Mouse (Mus musculus): ENCODE measurements around the gene Sulf2. TPM values are rescaled to one million over a fixed set of nuclear protein-coding genes. Genes with fewer than 3 reads are reported as not detected.

Sulf2 gene
- polyA plus RNA-seq, 1 experiment = 40.0 TPM

DNA sequence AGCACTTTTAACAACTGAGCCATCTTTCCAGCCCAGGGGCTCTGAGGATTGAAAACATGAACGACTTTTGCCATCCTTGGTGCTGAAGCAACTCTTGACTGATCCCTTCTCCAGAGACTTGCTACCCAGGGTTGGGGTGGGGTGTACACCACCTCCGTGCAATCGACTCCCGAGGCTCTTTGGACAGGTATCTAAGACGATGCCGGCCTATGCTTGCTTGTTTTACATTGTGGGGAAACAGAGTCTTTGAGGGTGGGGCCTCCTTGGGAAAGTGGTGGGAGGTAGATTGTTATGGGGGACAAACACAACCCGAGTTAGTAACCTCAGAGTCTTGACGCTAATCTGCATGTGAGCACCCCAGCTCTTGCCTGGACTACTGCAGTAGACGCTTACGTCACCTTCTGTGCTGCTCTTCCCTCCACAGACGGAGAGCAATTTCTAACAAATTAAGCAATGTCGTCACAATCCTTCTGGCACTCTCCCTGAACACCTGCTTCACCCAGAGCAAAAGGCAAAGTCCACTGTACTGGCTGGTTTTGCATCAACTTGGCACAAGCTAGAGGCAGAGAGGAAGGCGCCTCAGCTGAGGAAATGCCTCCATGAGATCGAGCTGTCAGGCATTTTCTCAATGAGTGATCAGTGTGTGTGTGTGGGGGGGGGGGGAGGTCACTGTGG is 33.6 kb downstream of the Sulf2 start:
- 62% methylated on average over 14 of the region's 14 CpGs for WGBS
- Histone ChIP-seq H3K27me3 (ENCODE audit: control insufficient read depth, insufficient read depth, low read length) (no peaks in the 10 kb centered on the region), H3K27ac (ENCODE audit: insufficient read depth, low read length) (no peak overlapping the region), H3K4me3 (replicated peaks; ENCODE audit: insufficient read depth, low read depth, low read length) (no peak overlapping the region), H3K4me1 (ENCODE audit: control insufficient read depth, insufficient read depth, low read length) (no peaks in the 10 kb centered on the region)
- TF ChIP-seq POLR2A (IDR thresholded peaks at IDR 0.05; ENCODE audit: borderline replicate concordance, insufficient read depth, low read length) (no peak), CTCF (IDR thresholded peaks at IDR 0.05; ENCODE audit: borderline replicate concordance, insufficient read depth, low read depth, low read length) (no peak)
- DNase-seq = no peak

DNA sequence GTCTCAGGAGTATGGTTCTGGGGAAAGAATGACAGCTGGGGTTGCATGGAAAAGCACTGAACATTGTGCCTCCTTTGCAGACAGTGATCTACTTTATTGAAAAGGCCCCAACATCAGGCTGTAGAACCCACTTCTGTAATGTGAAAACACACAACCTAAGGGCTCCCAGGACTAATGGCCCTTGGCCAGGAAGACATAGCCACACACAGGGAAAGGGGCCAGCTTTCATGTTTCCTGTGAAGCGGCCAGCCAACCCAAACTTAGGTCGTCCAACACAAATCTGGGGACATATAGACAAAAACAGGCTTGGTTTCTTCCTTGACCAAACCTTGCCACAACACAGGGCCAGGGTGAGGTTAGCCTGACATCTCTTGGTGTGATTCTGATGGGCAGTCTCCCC is 35.5 kb downstream of the Sulf2 start:
- no peaks in the 10 kb centered on the region for H3K4me1 ChIP-seq (ENCODE audit: control insufficient read depth, insufficient read depth, low read length)
- TF ChIP-seq POLR2A (IDR thresholded peaks at IDR 0.05; ENCODE audit: borderline replicate concordance, insufficient read depth, low read length) (no peak), CTCF (IDR thresholded peaks at IDR 0.05; ENCODE audit: borderline replicate concordance, insufficient read depth, low read depth, low read length) (no peak)
- DNase-seq = no peak
- WGBS = 44% methylated on average over 2 of the region's 2 CpGs
- H3K27ac ChIP-seq (ENCODE audit: insufficient read depth, low read length) = no peak overlapping the region
- no peak overlapping the region for H3K4me3 ChIP-seq (replicated peaks; ENCODE audit: insufficient read depth, low read depth, low read length)
- H3K27me3 ChIP-seq (ENCODE audit: control insufficient read depth, insufficient read depth, low read length) = no peaks in the 10 kb centered on the region

DNA sequence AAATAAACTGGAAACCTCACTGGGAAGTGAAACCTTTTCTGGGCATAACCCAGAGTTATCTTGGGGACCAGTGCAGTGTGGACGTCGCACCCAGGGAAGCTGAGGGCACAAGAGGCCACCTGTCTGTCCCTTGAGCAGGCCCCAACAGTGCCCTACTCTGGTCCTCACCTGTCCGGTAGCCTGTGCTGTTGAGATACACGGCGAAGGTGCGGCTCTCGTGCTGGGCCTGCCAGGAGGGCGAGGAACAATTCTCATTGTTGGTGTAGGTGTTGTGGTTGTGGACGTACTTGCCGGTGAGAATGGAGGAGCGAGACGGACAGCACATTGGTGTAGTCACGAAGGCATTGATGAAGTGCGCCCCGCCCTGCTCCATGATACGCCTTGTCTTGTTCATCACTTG is 38.8 kb downstream of the Sulf2 start:
- WGBS = 97% methylated on average over 16 of the region's 16 CpGs
- no peak for DNase-seq
- Histone ChIP-seq H3K4me3 (replicated peaks; ENCODE audit: insufficient read depth, low read depth, low read length) (no peak overlapping the region), H3K27me3 (ENCODE audit: control insufficient read depth, insufficient read depth, low read length) (no peaks in the 10 kb centered on the region), H3K4me1 (ENCODE audit: control insufficient read depth, insufficient read depth, low read length) (peaks cover 2% of the 10 kb centered on the region; the same call in 1 of the 2 replicates), H3K27ac (ENCODE audit: insufficient read depth, low read length) (no peak overlapping the region)
- TF ChIP-seq CTCF (IDR thresholded peaks at IDR 0.05; ENCODE audit: borderline replicate concordance, insufficient read depth, low read depth, low read length) = no peak

DNA sequence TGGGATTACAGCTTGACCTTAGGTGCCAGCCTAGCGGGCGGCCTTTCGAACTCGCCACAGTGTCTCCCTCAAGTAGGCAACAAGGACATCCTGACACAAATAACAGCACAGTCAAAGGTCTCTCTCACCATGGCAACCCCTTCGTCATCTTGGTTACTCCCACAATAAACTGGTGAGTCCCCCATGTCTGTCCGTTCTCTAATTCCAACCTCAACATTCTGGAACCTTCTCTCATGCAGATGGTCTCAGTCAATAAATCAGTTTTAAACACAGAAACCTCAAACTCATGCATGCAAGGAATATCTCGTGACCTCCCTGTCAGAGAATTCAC is 39.2 kb downstream of the Sulf2 start:
- no peaks in the 10 kb centered on the region for H3K27me3 ChIP-seq (ENCODE audit: control insufficient read depth, insufficient read depth, low read length)
- peaks cover 2% of the 10 kb centered on the region; the same call in 1 of the 2 replicates for H3K4me1 ChIP-seq (ENCODE audit: control insufficient read depth, insufficient read depth, low read length)
- DNase-seq = no peak
- TF ChIP-seq CTCF (IDR thresholded peaks at IDR 0.05; ENCODE audit: borderline replicate concordance, insufficient read depth, low read depth, low read length) = no peak
- TF ChIP-seq POLR2A (IDR thresholded peaks at IDR 0.05; ENCODE audit: borderline replicate concordance, insufficient read depth, low read length) = no peak
- 72% methylated on average over 7 of the region's 7 CpGs for WGBS
- H3K27ac ChIP-seq (ENCODE audit: insufficient read depth, low read length) = no peak overlapping the region
- no peak overlapping the region for H3K4me3 ChIP-seq (replicated peaks; ENCODE audit: insufficient read depth, low read depth, low read length)

DNA sequence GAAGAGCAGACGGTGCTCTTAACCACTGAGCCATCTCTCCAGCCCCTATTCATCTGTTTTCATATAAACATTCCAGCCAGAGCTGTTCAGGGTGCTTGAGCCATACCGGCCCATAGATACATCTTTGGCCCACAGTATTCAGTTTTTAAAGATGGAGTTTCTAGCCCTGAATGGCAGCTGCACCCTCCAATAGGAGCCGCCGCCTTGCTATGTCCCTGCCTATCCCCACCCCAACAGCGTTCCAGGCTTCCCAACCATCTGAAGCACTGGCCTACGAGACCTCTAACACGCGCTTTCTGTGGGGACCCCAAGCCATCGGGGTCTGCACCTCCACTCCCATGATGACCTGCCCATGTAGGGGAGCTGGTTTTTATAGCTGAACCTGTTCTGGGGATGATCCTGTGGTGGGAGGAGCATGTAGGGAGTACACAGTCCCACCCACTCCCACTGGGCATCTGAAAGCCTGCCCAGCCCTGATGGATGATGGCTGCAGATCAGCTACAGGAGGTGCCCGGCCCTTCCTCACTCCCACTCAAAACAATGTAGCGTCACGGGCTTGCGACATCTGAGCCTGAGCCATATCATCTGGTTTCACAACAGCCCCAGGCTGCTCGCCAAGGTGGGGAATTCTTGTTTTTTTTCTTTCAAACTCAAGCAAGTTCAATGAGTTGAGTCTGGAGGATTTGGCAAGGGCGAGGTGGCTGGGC is 39.7 kb downstream of the Sulf2 start:
- no peaks in the 10 kb centered on the region for H3K27me3 ChIP-seq (ENCODE audit: control insufficient read depth, insufficient read depth, low read length)
- no peak overlapping the region for H3K27ac ChIP-seq (ENCODE audit: insufficient read depth, low read length)
- no peak for DNase-seq
- no peak for TF ChIP-seq CTCF (IDR thresholded peaks at IDR 0.05; ENCODE audit: borderline replicate concordance, insufficient read depth, low read depth, low read length)
- TF ChIP-seq POLR2A (IDR thresholded peaks at IDR 0.05; ENCODE audit: borderline replicate concordance, insufficient read depth, low read length) = no peak
- H3K4me3 ChIP-seq (replicated peaks; ENCODE audit: insufficient read depth, low read depth, low read length) = no peak overlapping the region
- peaks cover 2% of the 10 kb centered on the region; the same call in 1 of the 2 replicates for H3K4me1 ChIP-seq (ENCODE audit: control insufficient read depth, insufficient read depth, low read length)
- 72% methylated on average over 15 of the region's 15 CpGs for WGBS

DNA sequence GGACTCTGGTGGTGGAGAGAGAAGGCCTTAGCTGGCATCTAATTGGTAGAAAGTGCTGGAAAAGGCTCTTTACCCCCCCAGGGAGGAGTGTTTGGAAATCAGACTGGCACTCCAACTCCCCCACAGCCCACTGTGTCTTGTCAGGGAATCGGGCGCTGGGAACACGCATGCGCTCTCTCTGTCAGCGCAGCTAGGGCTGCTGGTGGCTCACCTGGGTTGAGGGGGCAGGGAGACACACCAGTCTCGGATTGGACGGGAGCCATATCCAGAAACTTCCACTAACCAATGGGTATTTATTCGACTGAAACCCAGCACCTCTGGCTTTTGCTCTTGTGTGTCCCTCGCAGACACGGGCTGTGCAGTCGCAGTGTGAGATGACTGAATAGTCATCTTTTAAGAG is 42.5 kb downstream of the Sulf2 start:
- H3K27ac ChIP-seq (ENCODE audit: insufficient read depth, low read length) = no peak overlapping the region
- no peaks in the 10 kb centered on the region for H3K27me3 ChIP-seq (ENCODE audit: control insufficient read depth, insufficient read depth, low read length)
- TF ChIP-seq CTCF (IDR thresholded peaks at IDR 0.05; ENCODE audit: borderline replicate concordance, insufficient read depth, low read depth, low read length) (no peak), POLR2A (IDR thresholded peaks at IDR 0.05; ENCODE audit: borderline replicate concordance, insufficient read depth, low read length) (no peak)
- no peak overlapping the region for H3K4me3 ChIP-seq (replicated peaks; ENCODE audit: insufficient read depth, low read depth, low read length)
- peaks cover 2% of the 10 kb centered on the region; the same call in 1 of the 2 replicates for H3K4me1 ChIP-seq (ENCODE audit: control insufficient read depth, insufficient read depth, low read length)
- 94% methylated on average over 11 of the region's 11 CpGs for WGBS
- DNase-seq = no peak

DNA sequence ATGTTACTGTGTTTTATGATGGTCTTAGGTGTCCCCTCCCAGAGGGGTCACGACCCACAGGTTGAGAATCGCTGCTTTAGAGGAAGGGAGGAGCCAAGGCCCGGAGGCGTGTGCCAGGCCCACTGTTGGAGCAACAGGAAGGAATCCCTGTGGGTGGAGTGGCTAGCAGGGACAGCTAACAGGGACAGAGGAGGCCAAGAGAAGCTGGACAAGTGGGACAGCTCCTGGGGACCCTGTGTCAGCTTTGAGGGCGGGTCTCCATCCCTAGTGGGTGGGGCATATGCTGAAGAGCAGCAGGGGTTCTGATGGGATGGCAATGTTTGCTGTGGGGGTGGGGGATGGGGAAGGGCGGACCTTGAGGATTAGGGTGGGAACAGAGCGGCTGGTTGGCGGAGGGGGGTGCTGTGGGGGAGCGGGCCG is 43.6 kb downstream of the Sulf2 start:
- Histone ChIP-seq H3K4me3 (replicated peaks; ENCODE audit: insufficient read depth, low read depth, low read length) (no peak overlapping the region), H3K27me3 (ENCODE audit: control insufficient read depth, insufficient read depth, low read length) (no peaks in the 10 kb centered on the region), H3K27ac (ENCODE audit: insufficient read depth, low read length) (no peak overlapping the region), H3K4me1 (ENCODE audit: control insufficient read depth, insufficient read depth, low read length) (peaks cover 2% of the 10 kb centered on the region; the same call in 1 of the 2 replicates)
- DNase-seq = no peak
- TF ChIP-seq POLR2A (IDR thresholded peaks at IDR 0.05; ENCODE audit: borderline replicate concordance, insufficient read depth, low read length) = no peak
- TF ChIP-seq CTCF (IDR thresholded peaks at IDR 0.05; ENCODE audit: borderline replicate concordance, insufficient read depth, low read depth, low read length) = no peak
- 74% methylated on average over 10 of the region's 10 CpGs for whole genome bisulfite sequencing

DNA sequence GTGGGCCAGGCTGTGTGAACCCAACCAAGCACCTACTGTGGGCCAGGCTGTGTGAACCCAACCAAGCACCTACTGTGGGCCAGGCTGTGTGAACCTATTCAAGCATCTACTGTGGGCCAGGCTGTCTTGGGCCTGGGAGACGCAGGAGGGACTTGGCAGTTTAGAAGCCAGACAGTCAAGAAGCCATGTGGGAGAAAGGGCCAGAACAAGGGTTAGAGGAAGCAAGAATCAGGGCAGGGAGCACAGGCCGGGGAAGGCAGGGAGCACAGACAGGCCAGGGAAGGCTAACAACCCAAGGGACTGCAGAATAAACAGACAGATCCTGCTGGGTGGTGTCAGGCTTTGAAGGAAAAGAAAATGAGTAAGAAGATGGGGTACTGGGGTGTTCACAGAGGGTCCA is 44.2 kb downstream of the Sulf2 start:
- TF ChIP-seq POLR2A (IDR thresholded peaks at IDR 0.05; ENCODE audit: borderline replicate concordance, insufficient read depth, low read length) (no peak), CTCF (IDR thresholded peaks at IDR 0.05; ENCODE audit: borderline replicate concordance, insufficient read depth, low read depth, low read length) (no peak)
- no peak for DNase-seq

More for the DNA sequence above, 44.2 kb downstream of the Sulf2 start:
- Histone ChIP-seq H3K27me3 (ENCODE audit: control insufficient read depth, insufficient read depth, low read length) (no peaks in the 10 kb centered on the region), H3K4me3 (replicated peaks; ENCODE audit: insufficient read depth, low read depth, low read length) (no peak overlapping the region), H3K4me1 (ENCODE audit: control insufficient read depth, insufficient read depth, low read length) (peaks cover 2% of the 10 kb centered on the region; the same call in 1 of the 2 replicates), H3K27ac (ENCODE audit: insufficient read depth, low read length) (no peak overlapping the region)
- WGBS = 76% methylated on average over 2 of the region's 2 CpGs
